Mouse (Mus musculus) limb, embryonic 15.5 days (tissue): ENCODE measurements around the gene Nmb. TPM values are rescaled to one million over a fixed set of nuclear protein-coding genes. Genes with fewer than 3 reads are reported as not detected.

Source experiments
- ATAC-seq: fragments of 200-750 bp; cut with Nextera tagmentation; 2 replicates; pipeline ENCODE4 v1.8.0; 2017; ENCODE audit warnings: low read depth, moderate TSS enrichment; ENCODE audit not compliant: insufficient number of reproducible peaks, low FRiP score, low TSS enrichment
- H3K27ac ChIP-seq: fragments of 300-500 bp; sonication (generic); 2 replicates; pipeline ENCODE4 v1.5.1; 2015; ENCODE audit warnings: moderate library complexity, mild to moderate bottlenecking, inconsistent platforms
- H3K27me3 ChIP-seq: fragments of 300-500 bp; sonication (generic); 2 replicates; pipeline ENCODE4 v1.6.1; 2015; ENCODE audit warnings: inconsistent platforms
- H3K36me3 ChIP-seq: fragments of 300-500 bp; sonication (generic); 2 replicates; pipeline ENCODE4 v1.6.1; 2015; ENCODE audit warnings: inconsistent platforms
- H3K4me1 ChIP-seq: fragments of 300-500 bp; sonication (generic); 2 replicates; pipeline ENCODE4 v1.6.1; 2015; ENCODE audit warnings: inconsistent platforms
- H3K4me2 ChIP-seq: fragments of 300-500 bp; sonication (generic); 2 replicates; pipeline ENCODE4 v1.6.1; 2015; ENCODE audit warnings: mild to moderate bottlenecking, inconsistent platforms
- H3K4me3 ChIP-seq: fragments of 300-500 bp; sonication (generic); 2 replicates; pipeline ENCODE4 v1.5.1; 2015; ENCODE audit warnings: mild to moderate bottlenecking, inconsistent platforms
- H3K9ac ChIP-seq: fragments of 300-500 bp; sonication (generic); 2 replicates; pipeline ENCODE4 v1.6.1; 2015; ENCODE audit warnings: inconsistent platforms
- H3K9me3 ChIP-seq: fragments of 300-500 bp; sonication (generic); 2 replicates; pipeline ENCODE4 v1.6.1; 2016; ENCODE audit warnings: inconsistent platforms
- WGBS: fragments of 180-500 bp; shearing (Covaris S2); methylation state at CpG from one replicate; pipeline ENCODE4 v1.1.7; 2015; 5-methylcytosine and 5-hydroxymethylcytosine counted together
- polyA plus RNA-seq: library from polyadenylated mRNA; unstranded; fragments of >200 nt; fragmentation: Nextera tagmentation; extraction: Ambion mirVana; gene quantifications from 2 replicates; pipeline ENCODE4 v1.2.1, GENCODE M21; 2015

The Nmb gene
- polyA plus RNA-seq, 1 experiment from 2014 or later = 6.6 TPM

DNA sequence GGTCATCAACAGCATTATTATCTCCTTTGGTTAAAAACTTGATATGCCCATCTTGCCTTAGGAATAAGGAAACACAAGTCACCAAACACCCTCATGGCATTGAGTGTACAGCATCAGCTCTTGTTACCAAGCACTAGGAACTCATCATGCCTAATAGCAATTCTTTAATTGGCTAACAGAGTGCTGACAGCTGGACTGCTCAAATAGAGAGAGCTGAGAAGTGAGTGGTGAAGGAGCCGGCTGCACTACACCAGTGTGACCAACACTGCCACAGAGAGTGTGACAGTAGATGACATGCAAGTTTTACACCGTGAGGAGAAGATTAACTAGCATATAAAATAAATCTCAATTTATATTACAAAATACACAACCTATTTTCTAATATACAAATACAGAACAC lies 18.3 kb upstream of the Nmb start:
- Histone ChIP-seq H3K4me2 (no peak overlapping the region), H3K9me3 (no peaks in the 10 kb centered on the region), H3K36me3 (peaks cover 67% of the 10 kb centered on the region), H3K4me1 (no peaks in the 10 kb centered on the region), H3K4me3 (no peak overlapping the region), H3K9ac (no peak overlapping the region), H3K27me3 (no peaks in the 10 kb centered on the region), H3K27ac (no peak overlapping the region)
- no peak for ATAC-seq
- 81% methylated on average over 2 of the region's 2 CpGs for WGBS

- H3K4me2 ChIP-seq = no peak overlapping the region
- H3K4me3 ChIP-seq = no peak overlapping the region
- peaks cover 70% of the 10 kb centered on the region for H3K36me3 ChIP-seq
- ATAC-seq = no peak
- H3K9ac ChIP-seq = no peak overlapping the region
- WGBS = 67% methylated on average over 5 of the region's 5 CpGs
- no peaks in the 10 kb centered on the region for H3K9me3 ChIP-seq
- no peaks in the 10 kb centered on the region for H3K4me1 ChIP-seq
- H3K27ac ChIP-seq = no peak overlapping the region
- no peaks in the 10 kb centered on the region for H3K27me3 ChIP-seq
Measured at GRCm38 (mm10) chr7:80919647-80920008, 14.8 kb upstream of the Nmb start.

DNA sequence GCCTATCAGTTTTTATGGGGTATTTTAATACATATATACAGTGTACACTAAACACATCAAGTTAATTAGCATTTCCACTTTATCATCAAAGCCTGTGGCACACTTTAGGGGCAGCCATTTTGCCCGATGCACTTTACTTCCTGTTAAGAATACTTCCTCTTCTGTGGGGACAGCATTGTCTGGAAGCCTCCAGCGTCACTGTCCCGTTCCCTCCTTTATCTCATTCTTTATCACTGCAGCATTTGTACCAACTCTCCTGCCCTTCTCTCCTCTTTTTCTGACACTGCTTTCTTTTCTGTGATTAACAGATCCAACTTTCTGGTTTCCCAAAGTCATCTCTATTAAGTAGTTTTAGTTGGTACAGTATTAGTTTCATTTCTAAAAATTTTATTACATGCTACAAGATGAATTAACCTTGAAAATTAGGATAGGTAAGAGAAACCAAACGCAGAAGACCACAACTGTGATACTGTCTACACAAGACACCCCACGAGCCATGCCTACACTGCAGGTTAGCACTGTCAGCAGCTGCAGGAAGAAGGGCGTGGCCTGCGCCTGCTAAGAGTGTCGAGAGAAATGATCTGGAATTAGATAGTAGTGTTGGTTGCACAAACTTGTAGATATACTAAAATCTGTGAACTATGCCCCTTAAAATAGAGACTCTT lies 14.2 kb upstream of the Nmb start:
- Histone ChIP-seq H3K9me3 (no peaks in the 10 kb centered on the region), H3K4me1 (no peaks in the 10 kb centered on the region), H3K9ac (no peak overlapping the region), H3K4me3 (no peak overlapping the region), H3K4me2 (no peak overlapping the region), H3K36me3 (peaks cover 70% of the 10 kb centered on the region), H3K27ac (no peak overlapping the region), H3K27me3 (no peaks in the 10 kb centered on the region)
- 73% methylated on average over 8 of the region's 8 CpGs for WGBS
- ATAC-seq = no peak

- no peak overlapping the region for H3K27ac ChIP-seq
- H3K9ac ChIP-seq = no peak overlapping the region
- H3K4me3 ChIP-seq = no peak overlapping the region
- ATAC-seq = no peak
- H3K4me1 ChIP-seq = no peaks in the 10 kb centered on the region
- no peaks in the 10 kb centered on the region for H3K27me3 ChIP-seq
- no peaks in the 10 kb centered on the region for H3K9me3 ChIP-seq
- 69% methylated on average over 4 of the region's 4 CpGs for WGBS
- H3K4me2 ChIP-seq = no peak overlapping the region
- H3K36me3 ChIP-seq = peaks cover 76% of the 10 kb centered on the region
Measured at GRCm38 (mm10) chr7:80917916-80918465, 13.1 kb upstream of the Nmb start.

GRCm38 (mm10) chr7:80912496-80912895 lies 7.6 kb upstream of the Nmb start:
- ATAC-seq = no peak
- H3K9ac ChIP-seq = no peak overlapping the region
- peaks cover 76% of the 10 kb centered on the region for H3K36me3 ChIP-seq
- H3K9me3 ChIP-seq = no peaks in the 10 kb centered on the region
- no peaks in the 10 kb centered on the region for H3K27me3 ChIP-seq
- H3K27ac ChIP-seq = no peak overlapping the region
- no peak overlapping the region for H3K4me2 ChIP-seq
- no peaks in the 10 kb centered on the region for H3K4me1 ChIP-seq
- 78% methylated on average over 8 of the region's 8 CpGs for WGBS
- no peak overlapping the region for H3K4me3 ChIP-seq

- WGBS = 72% methylated on average over 7 of the region's 7 CpGs
Measured at GRCm38 (mm10) chr7:80911053-80911452, 6.2 kb upstream of the Nmb start.

GRCm38 (mm10) chr7:80903625-80904422 lies 1.1 kb downstream of the Nmb start:
- 87% methylated on average over 11 of the region's 11 CpGs for WGBS
- no peaks in the 10 kb centered on the region for H3K27me3 ChIP-seq
- peak overlapping the region; percentile 88; the same call in 1 of the 2 replicates for H3K4me2 ChIP-seq
- H3K27ac ChIP-seq = no peak overlapping the region
- ATAC-seq = no peak
- peaks cover 28% of the 10 kb centered on the region for H3K4me1 ChIP-seq
- H3K9me3 ChIP-seq = no peaks in the 10 kb centered on the region
- no peak overlapping the region for H3K4me3 ChIP-seq
- peaks cover 19% of the 10 kb centered on the region for H3K36me3 ChIP-seq
- H3K9ac ChIP-seq = no peak overlapping the region

More at GRCm38 (mm10) chr7:80911053-80911452, 6.2 kb upstream of the Nmb start:
- Histone ChIP-seq H3K4me1 (no peaks in the 10 kb centered on the region), H3K4me3 (no peak overlapping the region), H3K27me3 (no peaks in the 10 kb centered on the region), H3K4me2 (no peak overlapping the region), H3K36me3 (peaks cover 71% of the 10 kb centered on the region), H3K9ac (no peak overlapping the region), H3K27ac (no peak overlapping the region), H3K9me3 (no peaks in the 10 kb centered on the region)
- 0 out of 2 replicates have a peak, but pooled peaks have one; percentile 35 for ATAC-seq

GRCm38 (mm10) chr7:80901541-80902274 lies 3.2 kb downstream of the Nmb start:
- H3K27me3 ChIP-seq = no peaks in the 10 kb centered on the region
- H3K4me3 ChIP-seq = peak overlapping the region; percentile 87
- peak overlapping the region; percentile 91 for H3K27ac ChIP-seq
- 24% methylated on average over 15 of the region's 15 CpGs for WGBS
- H3K9ac ChIP-seq = peak overlapping the region; percentile 57
- peaks cover 27% of the 10 kb centered on the region for H3K36me3 ChIP-seq
- no peak for ATAC-seq
- H3K9me3 ChIP-seq = no peaks in the 10 kb centered on the region
- peak overlapping the region; percentile 84 for H3K4me2 ChIP-seq
- peaks cover 28% of the 10 kb centered on the region for H3K4me1 ChIP-seq

DNA sequence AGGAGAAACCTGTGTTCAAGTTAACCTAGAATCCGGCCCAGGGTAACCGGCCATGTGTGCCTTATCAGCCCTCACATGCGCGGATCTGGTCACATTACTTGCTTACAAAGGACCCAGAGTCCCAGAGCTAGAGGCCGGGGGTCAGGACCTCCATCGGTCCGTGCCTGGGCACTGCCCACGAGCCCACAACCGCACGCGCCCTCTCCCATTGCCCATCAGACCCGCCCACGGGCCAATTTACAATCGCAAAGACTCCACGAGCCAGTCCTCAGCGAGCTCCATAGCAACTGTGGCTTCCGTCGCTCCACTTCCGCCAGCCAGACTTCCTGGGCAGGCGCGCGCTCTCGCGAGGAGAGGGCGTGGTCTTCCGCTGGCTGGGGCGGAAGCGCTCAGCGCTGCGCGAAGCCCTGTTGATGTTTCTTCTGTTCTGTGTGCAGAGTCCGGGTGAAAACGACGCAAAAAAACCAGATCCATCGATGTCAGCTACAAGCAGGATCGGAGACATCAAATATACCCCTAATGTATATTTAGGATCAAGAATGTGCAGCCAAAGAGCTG lies 3.9 kb downstream of the Nmb start, which contains the start of gene Wdr73:
Wdr73 (minus strand) TSS at position 326 of the 558 bp plus-strand sequence.
- Histone ChIP-seq H3K36me3 (peaks cover 31% of the 10 kb centered on the region), H3K4me1 (peaks cover 28% of the 10 kb centered on the region), H3K9ac (peak within 1 kb of the TSS; percentile 69), H3K4me3 (peak within 1 kb of the TSS; percentile 87), H3K4me2 (peak within 1 kb of the TSS; percentile 84), H3K27ac (peak within 1 kb of the TSS; percentile 91), H3K27me3 (no peaks in the 10 kb centered on the region), H3K9me3 (no peaks in the 10 kb centered on the region)
- peak; percentile 90 for ATAC-seq
- under 1% methylated on average over 36 of the region's 36 CpGs for WGBS

- H3K27ac ChIP-seq = no peak overlapping the region
- peaks cover 16% of the 10 kb centered on the region for H3K4me1 ChIP-seq
- ATAC-seq = no peak
- H3K4me3 ChIP-seq = no peak overlapping the region
- peaks cover 52% of the 10 kb centered on the region for H3K36me3 ChIP-seq
- H3K4me2 ChIP-seq = no peak overlapping the region
- H3K9ac ChIP-seq = no peak overlapping the region
- H3K27me3 ChIP-seq = no peaks in the 10 kb centered on the region
- H3K9me3 ChIP-seq = no peaks in the 10 kb centered on the region
- WGBS = 92% methylated on average over 4 of the region's 4 CpGs
Measured at GRCm38 (mm10) chr7:80897721-80898120, 7.2 kb downstream of the Nmb start.

DNA sequence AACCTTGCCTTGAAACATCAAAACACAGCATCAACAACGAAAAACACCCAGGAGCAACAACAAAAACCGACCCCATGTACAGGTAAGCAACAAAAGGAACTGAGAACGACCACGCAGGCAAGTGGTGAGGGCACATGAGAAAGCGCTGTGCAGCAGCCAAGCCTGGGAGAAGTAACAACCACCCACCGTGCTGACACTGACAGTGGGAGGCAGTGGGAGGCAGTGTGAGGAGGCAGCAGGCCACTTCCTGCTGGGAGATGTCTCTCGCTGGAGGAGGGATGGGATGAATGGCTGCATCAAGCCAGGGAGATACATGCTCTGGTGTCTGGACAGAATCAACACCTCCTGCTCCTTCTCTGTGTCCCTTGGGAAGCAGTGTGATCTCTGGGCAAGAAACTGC lies 7.7 kb downstream of the Nmb start:
- 82% methylated on average over 7 of the region's 7 CpGs for WGBS
- Histone ChIP-seq H3K9ac (no peak overlapping the region), H3K4me2 (no peak overlapping the region), H3K27me3 (no peaks in the 10 kb centered on the region), H3K4me3 (no peak overlapping the region), H3K9me3 (no peaks in the 10 kb centered on the region), H3K36me3 (peaks cover 58% of the 10 kb centered on the region), H3K27ac (no peak overlapping the region), H3K4me1 (peaks cover 16% of the 10 kb centered on the region)
- no peak for ATAC-seq
